Mouse (Mus musculus): ENCODE results near the gene Rapgef6. TPM values are rescaled to one million over a fixed set of nuclear protein-coding genes. Genes with fewer than 3 reads are reported as not detected.

Gene Rapgef6
- total RNA-seq, 2 experiments from 2014 or later, result 29.0 to 37.1 TPM

DNA sequence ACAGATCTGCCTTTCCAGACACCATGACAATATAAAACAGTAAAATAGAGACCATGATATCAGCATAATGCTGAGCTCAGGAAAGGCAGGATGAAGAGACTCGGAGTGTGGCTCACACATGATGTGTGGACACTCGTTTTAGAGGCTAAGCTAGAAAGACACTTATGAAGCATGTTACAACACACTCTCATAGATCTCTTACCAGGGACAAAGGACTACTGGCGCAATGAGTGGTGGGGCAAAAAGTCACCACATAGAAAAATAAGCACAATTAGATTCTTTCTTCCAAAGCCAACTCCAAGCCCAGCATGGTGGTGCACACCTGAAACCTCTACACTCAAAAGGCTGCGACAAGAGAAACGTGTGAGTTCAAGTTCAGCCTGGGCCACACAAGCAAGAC is 208.3 kb downstream of the Rapgef6 start:
- no peak for DNase-seq (ENCODE audit: low spot score in 2 of 2)

GRCm38 (mm10) chr11:54731367-54731766 is 208.7 kb downstream of the Rapgef6 start:
- no peak for DNase-seq (ENCODE audit: low spot score in 2 of 2)

- DNase-seq (ENCODE audit: low spot score in 2 of 2), result no peak
Measured at GRCm38 (mm10) chr11:54733546-54733945, 210.9 kb downstream of the Rapgef6 start.

- DNase-seq (ENCODE audit: low spot score in 2 of 2), result no peak
Measured at GRCm38 (mm10) chr11:54735114-54735513, 212.5 kb downstream of the Rapgef6 start.

DNA sequence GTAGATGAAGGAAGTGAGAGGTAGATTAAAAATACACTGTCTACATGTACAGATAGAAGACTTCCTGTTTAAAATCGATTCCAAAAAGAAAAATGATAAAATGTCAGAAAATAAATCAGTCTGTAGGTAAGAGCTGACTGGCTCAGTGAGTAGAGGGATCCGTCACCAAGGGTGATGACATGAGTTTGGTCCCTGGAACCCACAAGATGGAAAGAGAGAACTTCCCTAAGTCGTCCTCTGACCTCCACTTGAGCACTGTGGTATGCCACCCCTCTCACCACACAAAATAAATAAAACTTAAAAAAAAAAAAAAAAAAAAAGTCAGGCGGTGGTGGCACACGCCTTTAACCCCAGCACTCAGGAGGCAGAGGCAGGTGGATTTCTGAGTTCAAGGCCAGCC is 214.3 kb downstream of the Rapgef6 start:
- DNase-seq (ENCODE audit: low spot score in 2 of 2), result no peak

- DNase-seq (ENCODE audit: low spot score in 2 of 2), result no peak
Measured at GRCm38 (mm10) chr11:54739012-54739750, 216.5 kb downstream of the Rapgef6 start.

- DNase-seq (ENCODE audit: low spot score in 2 of 2), result no peak
Measured at GRCm38 (mm10) chr11:54741330-54741729, 218.7 kb downstream of the Rapgef6 start.

DNA sequence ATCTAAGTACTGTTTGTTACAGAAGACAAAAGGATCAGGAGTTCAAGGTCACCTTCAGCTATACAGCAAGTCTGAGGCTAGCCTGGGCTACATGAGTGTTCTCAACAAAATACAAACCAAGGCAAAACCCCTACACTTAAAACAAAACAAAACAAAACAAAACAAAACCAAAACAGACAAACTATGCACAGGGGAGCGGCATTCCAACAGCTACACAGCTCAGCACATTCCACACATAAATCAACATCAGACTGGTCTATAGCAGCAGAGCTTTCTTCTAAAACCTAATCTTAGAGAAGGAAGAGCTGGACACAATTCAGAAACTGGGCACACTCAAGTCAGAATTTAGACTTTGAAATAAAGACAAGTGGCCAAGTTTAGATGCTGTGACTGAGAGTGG is 221.6 kb downstream of the Rapgef6 start:
- no peak for DNase-seq (ENCODE audit: low spot score in 2 of 2)

Small RNA genes within 50 kb of the gene (microRNA-seq; reads per million reads assigned to microRNA genes)
- gene Gm26116, result not detected

Other genes starting within 250 kb of the Rapgef6 start
- gene Acsl6, start 219.0 kb upstream of the Rapgef6 start, total RNA-seq (2021), result 1 to 10 TPM; 3.6 to 7.2 TPM
- not detected for gene Meikin, start 152.2 kb upstream of the Rapgef6 start, total RNA-seq (2021)
- 10 to 100 TPM; 25.6 to 25.9 TPM for gene Fnip1, start 84.6 kb upstream of the Rapgef6 start, total RNA-seq (2021)